Mouse (Mus musculus) monocyte, adult 2 months (primary cell): Measurements from ENCODE around the gene Mipol1.

Experiments
- DNase-seq, 2 experiments: peaks; one replicate each; pipeline ENCODE4 v3.0.0; 2022; ENCODE audit warnings: low spot score in 2 of 2, low read depth in 1 of 2

Mipol1 gene

DNA sequence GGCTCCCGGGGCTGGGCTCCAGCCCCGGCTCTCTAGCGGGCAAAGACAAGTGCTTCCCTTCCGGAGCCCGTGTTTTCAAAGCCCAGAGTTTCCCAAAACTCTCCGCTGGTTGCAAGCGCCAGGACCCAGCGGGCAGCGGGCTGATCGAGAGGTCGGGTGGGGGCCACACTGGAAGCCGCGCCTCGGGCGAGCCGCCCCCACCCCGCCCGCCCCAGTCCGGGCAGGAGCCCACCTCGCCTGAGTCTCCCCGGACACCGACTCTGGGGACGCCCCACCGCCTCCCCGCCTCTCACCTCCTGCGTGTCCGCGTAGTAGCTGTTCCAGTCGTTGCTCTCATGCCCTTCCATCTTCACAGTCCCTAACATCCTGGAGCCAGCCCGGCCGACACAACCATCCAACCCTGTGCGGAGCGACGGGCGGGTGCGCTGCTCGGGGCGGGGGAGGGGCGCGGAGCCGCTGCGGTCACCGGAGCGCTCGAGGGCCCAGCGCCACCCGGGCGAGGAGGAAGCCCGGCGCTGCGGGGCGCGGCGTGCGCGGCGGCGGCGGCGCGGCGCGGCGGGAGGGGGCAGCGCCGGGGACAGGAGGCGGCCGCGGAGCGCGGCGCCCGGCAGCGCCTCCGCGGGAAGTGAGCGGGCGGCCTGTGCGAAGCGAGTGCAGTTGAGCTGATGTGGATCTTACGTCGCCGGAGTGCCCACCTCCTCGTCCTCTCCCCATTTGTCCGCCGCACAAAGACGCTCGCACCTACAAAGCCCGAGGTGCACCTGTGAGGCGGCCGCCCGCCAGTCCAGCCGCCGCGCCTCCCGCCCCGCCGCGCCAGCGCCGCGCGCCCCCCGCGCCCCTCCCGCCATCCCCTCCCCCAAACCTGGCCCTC is 315.4 kb downstream of the Mipol1 start:
- no peak for DNase-seq
